In the genomic region with DNA sequence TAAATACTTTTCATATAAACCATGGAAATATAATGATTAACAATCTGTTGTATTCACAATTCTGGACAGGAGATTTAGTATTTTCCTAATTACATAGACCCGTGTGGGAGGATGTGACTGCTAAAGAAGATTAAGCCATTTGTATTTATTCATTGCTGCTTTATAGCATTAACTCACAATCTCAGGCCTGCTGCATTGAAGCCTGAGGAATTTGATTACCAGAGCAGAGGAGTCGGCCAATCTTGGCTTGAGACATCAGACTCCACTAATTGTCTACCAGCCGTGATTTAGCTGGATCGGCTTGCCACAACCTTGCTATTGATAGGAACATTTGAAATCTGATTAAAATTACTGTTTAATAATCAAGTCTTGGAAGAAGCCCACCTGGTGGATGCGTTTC, we compare ENCODE assay signal across 28 mouse cellular contexts.
DNase-seq lines count a peak whose midpoint lies in the region; ATAC-seq and TF ChIP-seq lines count a peak whose summit lies in the region.
"Had no signal": no experiment of that assay in that cellular context is flagged by ENCODE, and none has a peak within 500 bp of the region (broad histone marks: within the 10 kb centered on the region; RNA-seq: fewer than 3 reads in every experiment).

No protein-coding gene starts in this region.

- no peak for TF ChIP-seq CTCF in brain, embryonic 14.5 days (IDR thresholded peaks at IDR 0.05; ENCODE audit: borderline replicate concordance, extremely low read depth, insufficient read depth, insufficient read length)

- no peak for ATAC-seq in midbrain, embryonic 14.5 days (ENCODE audit: low FRiP score, low TSS enrichment)
- no peak for ATAC-seq in midbrain, embryonic 16.5 days
- ATAC-seq in forebrain, embryonic 13.5 days, result no peak
- ATAC-seq: activated CD4-positive, CD25-positive, alpha-beta regulatory T cell, adult 4 months; CD4-positive, CD25-positive, alpha-beta regulatory T cell, adult 4 months; forebrain, embryonic 15.5 days; Patski had no signal

- H3K4me2 ChIP-seq in midbrain, embryonic 14.5 days (ENCODE audit: low read length), result no peak overlapping the region
- no peak overlapping the region for H3K4me2 ChIP-seq in midbrain, embryonic 16.5 days (ENCODE audit: low read length)
- no peak overlapping the region for H3K4me2 ChIP-seq in forebrain, embryonic 13.5 days
- H3K4me2 ChIP-seq: embryonic facial prominence, embryonic 13.5 days; embryonic facial prominence, embryonic 15.5 days; forebrain, embryonic 12.5 days; forebrain, embryonic 15.5 days had no signal

- 0 out of 2 replicates have a peak, but pooled peaks cover 3% of the 10 kb centered on the region for H3K4me1 ChIP-seq in midbrain, embryonic 14.5 days (ENCODE audit: control insufficient read depth, insufficient read depth, low read length)
- 0 out of 2 replicates have a peak, but pooled peaks cover 3% of the 10 kb centered on the region for H3K4me1 ChIP-seq in midbrain, embryonic 16.5 days (ENCODE audit: control insufficient read depth, insufficient read depth, low read length)
- 0 out of 2 replicates have a peak, but pooled peaks cover 3% of the 10 kb centered on the region for H3K4me1 ChIP-seq in forebrain, embryonic 13.5 days
- H3K4me1 ChIP-seq: embryonic facial prominence, embryonic 15.5 days; forebrain, embryonic 15.5 days had no signal

- WGBS in midbrain, embryonic 14.5 days, result 35% methylated on average over 5 of the region's 5 CpGs
- 35% methylated on average over 5 of the region's 5 CpGs for whole genome bisulfite sequencing in midbrain, embryonic 16.5 days
- WGBS in forebrain, embryonic 13.5 days, result 26% methylated on average over 5 of the region's 5 CpGs

- no peak for TF ChIP-seq POLR2A in brain, embryonic 14.5 days (IDR thresholded peaks at IDR 0.05; ENCODE audit: borderline replicate concordance, extremely low read depth, insufficient read depth, insufficient read length, poor library complexity, severe bottlenecking)

- no peaks in the 10 kb centered on the region for H3K36me3 ChIP-seq in midbrain, embryonic 14.5 days (ENCODE audit: control insufficient read depth, insufficient read depth, low read length)
- H3K36me3 ChIP-seq in midbrain, embryonic 16.5 days (ENCODE audit: control insufficient read depth, insufficient read depth, low read length), result no peaks in the 10 kb centered on the region
- no peaks in the 10 kb centered on the region for H3K36me3 ChIP-seq in forebrain, embryonic 13.5 days (ENCODE audit: poor library complexity, severe bottlenecking)
- H3K36me3 ChIP-seq: embryonic facial prominence, embryonic 13.5 days; embryonic facial prominence, embryonic 15.5 days; forebrain, embryonic 10.5 days; forebrain, embryonic 12.5 days; forebrain, embryonic 15.5 days; G1E had no signal

- no peak overlapping the region for H3K9ac ChIP-seq in midbrain, embryonic 14.5 days (replicated peaks; ENCODE audit: low read length)
- no peak overlapping the region for H3K9ac ChIP-seq in midbrain, embryonic 16.5 days (ENCODE audit: low read depth, low read length)
- no peak overlapping the region for H3K9ac ChIP-seq in forebrain, embryonic 13.5 days
- H3K9ac ChIP-seq: embryonic facial prominence, embryonic 13.5 days; embryonic facial prominence, embryonic 15.5 days; forebrain, embryonic 12.5 days; forebrain, embryonic 15.5 days had no signal

- H3K27ac ChIP-seq in midbrain, embryonic 14.5 days (replicated peaks; ENCODE audit: low read depth, low read length), result no peak overlapping the region
- no peak overlapping the region for H3K27ac ChIP-seq in midbrain, embryonic 16.5 days (ENCODE audit: low read length)
- no peak overlapping the region for H3K27ac ChIP-seq in forebrain, embryonic 13.5 days
- H3K27ac ChIP-seq: embryonic facial prominence, embryonic 13.5 days; embryonic facial prominence, embryonic 15.5 days; forebrain, embryonic 10.5 days; forebrain, embryonic 12.5 days; forebrain, embryonic 15.5 days had no signal

- H3K9me3 ChIP-seq in midbrain, embryonic 14.5 days (ENCODE audit: control insufficient read depth, low read length), result no peaks in the 10 kb centered on the region
- no peaks in the 10 kb centered on the region for H3K9me3 ChIP-seq in midbrain, embryonic 16.5 days (replicated peaks; ENCODE audit: control insufficient read depth, low read length, poor library complexity, severe bottlenecking)
- H3K9me3 ChIP-seq in forebrain, embryonic 13.5 days (replicated peaks), result no peaks in the 10 kb centered on the region
- H3K9me3 ChIP-seq: embryonic facial prominence, embryonic 13.5 days; embryonic facial prominence, embryonic 15.5 days; forebrain, embryonic 10.5 days; forebrain, embryonic 12.5 days; forebrain, embryonic 15.5 days had no signal

- no peak overlapping the region for H3K4me3 ChIP-seq in midbrain, embryonic 14.5 days (replicated peaks; ENCODE audit: low read depth, low read length)
- H3K4me3 ChIP-seq in midbrain, embryonic 16.5 days (ENCODE audit: low read depth, low read length), result no peak overlapping the region
- no peak overlapping the region for H3K4me3 ChIP-seq in forebrain, embryonic 13.5 days
- H3K4me3 ChIP-seq: embryonic facial prominence, embryonic 13.5 days; embryonic facial prominence, embryonic 15.5 days; erythroblast, embryonic 14.5 days; forebrain, embryonic 10.5 days; forebrain, embryonic 12.5 days; forebrain, embryonic 15.5 days had no signal

- H3K27me3 ChIP-seq in midbrain, embryonic 14.5 days (ENCODE audit: control insufficient read depth, insufficient read depth, low read length), result no peaks in the 10 kb centered on the region
- no peaks in the 10 kb centered on the region; the same call in 1 of the 2 replicates for H3K27me3 ChIP-seq in midbrain, embryonic 16.5 days (ENCODE audit: control insufficient read depth, insufficient read depth, low read depth, low read length)
- H3K27me3 ChIP-seq in forebrain, embryonic 13.5 days, result no peaks in the 10 kb centered on the region
- H3K27me3 ChIP-seq: CH12.LX; embryonic facial prominence, embryonic 13.5 days; embryonic facial prominence, embryonic 15.5 days; forebrain, embryonic 12.5 days; forebrain, embryonic 15.5 days had no signal

- peak; percentile 45 for DNase-seq in midbrain, embryonic 14.5 days
- peak; percentile 58 for DNase-seq in brain, embryonic 14.5 days (ENCODE audit: low read depth)
- peak; percentile 62 for DNase-seq in retina, postnatal 1 day
- DNase-seq in kidney, adult 11 months, result no peak
- DNase-seq: adrenal gland, adult 8-10 months; adrenal gland, postnatal 14 days; adrenal gland, postnatal 36 days; B cell, adult 2 months; cerebellum, adult 11 months; cerebellum, adult 18-20 months; cerebellum, adult 8-10 months; cerebellum, adult 9-11 months; cerebellum, postnatal 14 days; cerebellum, postnatal 36 days; embryo, embryonic 11 days had no signal
